Mouse (Mus musculus): ENCODE measurements around the gene Ptpn22. TPM values are rescaled to one million over a fixed set of nuclear protein-coding genes. Genes with fewer than 3 reads are reported as not detected.

The Ptpn22 gene
- polyA plus RNA-seq, 1 experiment from 2014 or later, result 0.34 TPM

- peak within 1 kb of the TSS; percentile 95 for H3K9ac ChIP-seq
- H3K9me3 ChIP-seq, result no peaks in the 10 kb centered on the region
- peaks cover 11% of the 10 kb centered on the region for H3K4me1 ChIP-seq
- peak within 1 kb of the TSS; percentile 97 for H3K4me3 ChIP-seq
- H3K4me2 ChIP-seq (replicated peaks), result peak within 1 kb of the TSS; percentile 70
- under 1% methylated on average over 55 of the region's 55 CpGs for WGBS
- ATAC-seq (ENCODE audit: low FRiP score, low read depth), result peak; percentile 100
- H3K27ac ChIP-seq, result peak within 1 kb of the TSS; percentile 93
- H3K36me3 ChIP-seq, result no peaks in the 10 kb centered on the region
- no peaks in the 10 kb centered on the region for H3K27me3 ChIP-seq
Measured at GRCm38 (mm10) chr3:103914010-103914669, 54.5 kb downstream of the Ptpn22 start, which contains the start of gene Rsbn1. Gene Rsbn1 (plus strand): TSS chr3:103914120.

GRCm38 (mm10) chr3:103914732-103915508 is 55.3 kb downstream of the Ptpn22 start:
- peak overlapping the region; percentile 93 for H3K27ac ChIP-seq
- H3K9me3 ChIP-seq, result no peaks in the 10 kb centered on the region
- peak overlapping the region; percentile 70 for H3K4me2 ChIP-seq (replicated peaks)
- H3K9ac ChIP-seq, result peak overlapping the region; percentile 95
- 0 out of 2 replicates have a peak, but pooled peaks cover 2% of the 10 kb centered on the region for H3K36me3 ChIP-seq
- under 1% methylated on average over 56 of the region's 60 CpGs for WGBS
- ATAC-seq (ENCODE audit: low FRiP score, low read depth), result peak; percentile 61
- H3K27me3 ChIP-seq, result no peaks in the 10 kb centered on the region
- peak overlapping the region; percentile 97 for H3K4me3 ChIP-seq
- H3K4me1 ChIP-seq, result peaks cover 11% of the 10 kb centered on the region

DNA sequence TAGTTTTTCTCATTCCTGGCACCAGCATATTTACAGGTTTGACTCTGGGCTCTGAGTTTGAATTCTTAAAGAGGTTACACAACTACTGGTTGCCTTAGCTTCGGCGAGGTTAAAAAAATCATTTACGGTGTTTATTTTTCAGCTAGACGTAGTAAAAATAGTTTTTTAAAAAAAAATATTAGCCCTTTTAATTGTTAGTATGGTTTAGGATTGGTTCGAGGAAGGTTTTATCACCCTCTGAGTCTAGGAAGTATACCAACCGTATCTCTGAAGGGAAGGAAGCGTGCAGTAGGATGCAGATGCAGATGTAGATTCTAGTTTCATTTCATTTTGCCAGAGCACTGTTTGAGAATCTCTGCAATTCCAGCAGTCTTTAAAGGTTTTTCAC is 55.9 kb downstream of the Ptpn22 start:
- no peaks in the 10 kb centered on the region for H3K27me3 ChIP-seq
- H3K4me3 ChIP-seq, result peak overlapping the region; percentile 97
- peaks cover 11% of the 10 kb centered on the region for H3K4me1 ChIP-seq
- ATAC-seq (ENCODE audit: low FRiP score, low read depth), result no peak
- H3K9ac ChIP-seq, result peak overlapping the region; percentile 95
- peak overlapping the region; percentile 70 for H3K4me2 ChIP-seq (replicated peaks)
- no peaks in the 10 kb centered on the region for H3K9me3 ChIP-seq
- 5% methylated on average over 7 of the region's 7 CpGs for WGBS
- H3K27ac ChIP-seq, result no peak overlapping the region
- 0 out of 2 replicates have a peak, but pooled peaks cover 4% of the 10 kb centered on the region for H3K36me3 ChIP-seq

DNA sequence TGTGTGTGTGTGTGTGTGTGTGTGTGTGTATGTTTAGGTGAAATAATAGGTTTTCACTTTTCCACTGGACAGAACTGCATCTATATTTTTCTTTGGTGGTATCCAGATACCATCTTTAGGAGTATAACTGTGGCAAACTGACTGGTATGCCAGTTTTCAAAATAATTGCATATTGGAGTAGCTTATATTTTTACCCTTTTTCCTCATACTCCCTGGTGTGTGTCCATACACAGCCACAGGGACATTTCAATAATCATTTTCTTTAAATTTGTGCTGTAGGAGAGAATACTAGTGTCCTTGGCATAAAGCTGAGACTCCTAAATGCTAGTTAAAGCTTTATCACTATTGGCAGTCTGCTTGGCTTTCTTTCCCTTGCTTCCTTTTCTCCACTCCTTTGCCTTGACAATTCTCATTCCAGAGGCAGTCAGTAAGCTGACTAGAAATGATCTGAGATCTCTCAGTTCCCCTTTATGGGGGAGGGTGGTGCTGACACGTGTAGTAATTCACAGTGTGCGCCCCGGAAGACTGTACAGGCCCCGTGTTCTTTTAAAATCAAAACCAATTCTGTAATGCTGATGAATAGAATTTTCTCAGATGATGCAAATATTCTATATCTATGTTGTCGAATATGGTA is 56.7 kb downstream of the Ptpn22 start:
- Histone ChIP-seq H3K4me2 (replicated peaks) (peak overlapping the region; percentile 70), H3K4me3 (peak overlapping the region; percentile 97), H3K27ac (no peak overlapping the region), H3K9me3 (no peaks in the 10 kb centered on the region), H3K27me3 (no peaks in the 10 kb centered on the region), H3K36me3 (0 out of 2 replicates have a peak, but pooled peaks cover 4% of the 10 kb centered on the region), H3K4me1 (peaks cover 11% of the 10 kb centered on the region), H3K9ac (peak overlapping the region; percentile 45)
- WGBS, result 40% methylated on average over 5 of the region's 5 CpGs
- ATAC-seq (ENCODE audit: low FRiP score, low read depth), result no peak

- H3K9ac ChIP-seq, result peak overlapping the region; percentile 45; the same call in 1 of the 2 replicates
- ATAC-seq (ENCODE audit: low FRiP score, low read depth), result no peak
Measured at GRCm38 (mm10) chr3:103916839-103917237, 57.2 kb downstream of the Ptpn22 start.

DNA sequence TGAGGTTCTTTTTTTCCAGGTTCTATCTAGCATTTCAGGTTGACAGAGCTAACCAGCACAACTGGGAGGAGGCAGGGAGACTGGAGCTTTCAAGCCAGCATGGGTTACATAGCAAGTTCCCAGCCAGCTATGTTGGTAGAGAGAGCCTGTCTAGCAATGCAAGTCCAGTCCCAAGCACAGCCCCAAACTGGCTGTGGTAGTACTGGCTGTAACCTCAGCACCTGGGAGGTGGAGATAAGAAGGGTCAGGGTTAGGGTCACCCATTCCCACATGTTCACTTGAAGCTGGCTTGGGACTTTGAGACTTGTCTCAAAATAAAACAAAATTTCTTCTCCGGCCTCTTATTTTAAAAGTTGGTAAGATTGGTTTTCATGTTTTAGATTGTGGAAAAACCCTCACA is 60.5 kb downstream of the Ptpn22 start:
- no peaks in the 10 kb centered on the region for H3K27me3 ChIP-seq
- peaks cover 23% of the 10 kb centered on the region for H3K4me1 ChIP-seq
- H3K4me2 ChIP-seq (replicated peaks), result no peak overlapping the region
- no peak overlapping the region for H3K9ac ChIP-seq
- no peak for ATAC-seq (ENCODE audit: low FRiP score, low read depth)
- H3K27ac ChIP-seq, result no peak overlapping the region
- H3K9me3 ChIP-seq, result no peaks in the 10 kb centered on the region
- H3K36me3 ChIP-seq, result 0 out of 2 replicates have a peak, but pooled peaks cover 4% of the 10 kb centered on the region
- no peak overlapping the region for H3K4me3 ChIP-seq
- WGBS, result 97% methylated on average over 1 of the region's 1 CpGs

More at GRCm38 (mm10) chr3:103916839-103917237, 57.2 kb downstream of the Ptpn22 start:
- Histone ChIP-seq H3K27me3 (no peaks in the 10 kb centered on the region), H3K4me2 (replicated peaks) (peak overlapping the region; percentile 70), H3K9me3 (no peaks in the 10 kb centered on the region), H3K4me3 (peak overlapping the region; percentile 97), H3K36me3 (0 out of 2 replicates have a peak, but pooled peaks cover 4% of the 10 kb centered on the region), H3K27ac (no peak overlapping the region), H3K4me1 (peaks cover 11% of the 10 kb centered on the region)
- WGBS, result 68% methylated on average over 3 of the region's 3 CpGs

DNA sequence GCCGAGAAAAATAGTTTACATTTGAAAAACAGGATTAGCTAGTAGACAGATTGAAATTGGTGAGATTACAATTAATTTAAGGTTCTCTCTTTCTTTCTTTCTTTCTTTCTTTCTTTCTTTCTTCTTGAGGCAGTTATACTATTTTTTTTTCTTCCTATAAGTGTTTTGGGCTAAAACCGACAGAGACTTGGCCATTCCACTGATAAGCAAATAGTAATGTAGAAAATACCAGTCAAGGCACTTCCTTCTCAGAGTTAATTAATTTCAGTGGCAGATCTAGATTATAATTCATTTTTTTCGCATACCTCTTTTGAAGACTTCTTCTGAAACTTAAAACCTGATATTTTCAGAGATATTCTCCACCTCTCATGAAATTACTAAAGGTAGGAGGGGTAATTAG is 65.7 kb downstream of the Ptpn22 start:
- Histone ChIP-seq H3K27me3 (no peaks in the 10 kb centered on the region), H3K27ac (no peak overlapping the region), H3K9me3 (no peaks in the 10 kb centered on the region), H3K9ac (no peak overlapping the region), H3K4me2 (replicated peaks) (no peak overlapping the region), H3K4me3 (no peak overlapping the region), H3K36me3 (peaks cover 11% of the 10 kb centered on the region), H3K4me1 (peaks cover 13% of the 10 kb centered on the region)
- no peak for ATAC-seq (ENCODE audit: low FRiP score, low read depth)
- WGBS, result 78% methylated on average over 3 of the region's 3 CpGs

DNA sequence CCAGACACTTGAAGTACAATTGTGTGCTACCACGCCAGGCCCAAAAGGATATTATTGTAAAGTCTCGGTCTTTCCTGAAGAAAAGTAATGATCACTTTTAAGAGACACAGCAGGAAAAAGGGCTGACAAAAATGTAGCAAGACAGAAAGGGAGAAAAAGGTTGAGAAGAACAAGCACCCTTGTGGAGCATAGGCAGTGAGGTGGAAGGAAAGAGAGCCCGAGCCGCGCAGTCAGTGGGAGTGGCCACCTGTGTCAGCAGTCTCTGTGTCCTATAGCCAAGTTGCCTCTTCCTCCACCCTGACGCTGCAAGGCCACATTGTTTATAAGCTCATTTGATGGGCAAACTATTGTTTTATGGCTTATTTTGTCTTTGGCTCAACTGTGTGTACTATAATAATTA is 67.9 kb downstream of the Ptpn22 start:
- no peak overlapping the region for H3K27ac ChIP-seq
- ATAC-seq (ENCODE audit: low FRiP score, low read depth), result no peak
- H3K4me1 ChIP-seq, result peaks cover 8% of the 10 kb centered on the region
- no peak overlapping the region for H3K9ac ChIP-seq
- peaks cover 24% of the 10 kb centered on the region for H3K36me3 ChIP-seq
- 81% methylated on average over 6 of the region's 6 CpGs for WGBS
- no peak overlapping the region for H3K4me3 ChIP-seq
- H3K4me2 ChIP-seq (replicated peaks), result no peak overlapping the region
- no peaks in the 10 kb centered on the region for H3K9me3 ChIP-seq
- no peaks in the 10 kb centered on the region for H3K27me3 ChIP-seq

- H3K27ac ChIP-seq, result no peak overlapping the region
- H3K4me2 ChIP-seq (replicated peaks), result no peak overlapping the region
- no peaks in the 10 kb centered on the region for H3K27me3 ChIP-seq
- no peak overlapping the region for H3K9ac ChIP-seq
- WGBS, result 84% methylated on average over 1 of the region's 1 CpGs
- no peak for ATAC-seq (ENCODE audit: low FRiP score, low read depth)
- H3K36me3 ChIP-seq, result 0 out of 2 replicates have a peak, but pooled peaks cover 8% of the 10 kb centered on the region
- no peaks in the 10 kb centered on the region for H3K4me1 ChIP-seq
- no peak overlapping the region for H3K4me3 ChIP-seq
- H3K9me3 ChIP-seq, result no peaks in the 10 kb centered on the region
Measured at GRCm38 (mm10) chr3:103944794-103945562, 85.4 kb downstream of the Ptpn22 start.

DNA sequence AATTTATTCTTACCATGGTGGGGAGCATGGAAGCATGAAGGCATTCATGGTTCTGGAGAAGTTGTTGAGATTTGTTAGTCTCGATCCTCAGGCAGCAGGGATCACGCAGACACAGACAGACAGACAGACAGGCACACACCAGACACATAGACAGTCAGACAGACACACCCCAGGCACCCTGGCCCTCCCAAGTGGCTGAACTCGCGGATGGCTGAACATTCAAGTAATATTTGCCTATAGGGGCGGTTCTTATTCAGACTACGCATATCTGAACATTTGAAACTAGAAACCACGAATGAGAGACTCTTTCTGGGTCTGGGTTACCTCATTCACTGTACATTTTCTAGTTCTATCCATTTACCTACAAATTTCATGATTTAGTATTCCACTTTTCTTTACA is 89.1 kb downstream of the Ptpn22 start:
- no peaks in the 10 kb centered on the region for H3K4me1 ChIP-seq
- no peak for ATAC-seq (ENCODE audit: low FRiP score, low read depth)
- H3K4me2 ChIP-seq (replicated peaks), result no peak overlapping the region
- H3K36me3 ChIP-seq, result 0 out of 2 replicates have a peak, but pooled peaks cover 8% of the 10 kb centered on the region
- 91% methylated on average over 7 of the region's 7 CpGs for WGBS
- H3K27me3 ChIP-seq, result no peaks in the 10 kb centered on the region
- H3K9me3 ChIP-seq, result no peaks in the 10 kb centered on the region
- H3K9ac ChIP-seq, result no peak overlapping the region
- no peak overlapping the region for H3K27ac ChIP-seq
- no peak overlapping the region for H3K4me3 ChIP-seq

- Histone ChIP-seq H3K4me1 (no peaks in the 10 kb centered on the region), H3K36me3 (peaks cover 33% of the 10 kb centered on the region), H3K27me3 (no peaks in the 10 kb centered on the region), H3K9ac (no peak overlapping the region), H3K9me3 (no peaks in the 10 kb centered on the region), H3K4me2 (replicated peaks) (no peak overlapping the region), H3K27ac (no peak overlapping the region), H3K4me3 (no peak overlapping the region)
- no peak for ATAC-seq (ENCODE audit: low FRiP score, low read depth)
- 89% methylated on average over 3 of the region's 3 CpGs for WGBS
Measured at GRCm38 (mm10) chr3:103960622-103961021, 101.0 kb downstream of the Ptpn22 start.
